Mouse (Mus musculus) adrenal gland, postnatal 10 days (tissue): Measurements from ENCODE around the gene Vangl1. TPM values are rescaled to one million over a fixed set of nuclear protein-coding genes. Genes with fewer than 3 reads are reported as not detected.
A peak's percentile ranks its signal among the peaks of the same experiment; 100 is the strongest.

ENCODE experiments used
- DNase-seq: peaks from one replicate; pipeline ENCODE4 v3.0.0; 2021; ENCODE audit warnings: mixed read lengths
- total RNA-seq, 2 experiments: library from RNA; stranded (reverse); gene quantifications; 2 replicates each; pipeline ENCODE4 v1.2.3; 2021

The Vangl1 gene
- total RNA-seq, 2 experiments from 2014 or later: 26.9 to 27.9 TPM

- DNase-seq: no peak
Observed at GRCm38 (mm10) chr3:102142947-102143346, 61.5 kb downstream of the Vangl1 start.

- no peak for DNase-seq
Observed at GRCm38 (mm10) chr3:102141893-102142292, 62.6 kb downstream of the Vangl1 start.

DNA sequence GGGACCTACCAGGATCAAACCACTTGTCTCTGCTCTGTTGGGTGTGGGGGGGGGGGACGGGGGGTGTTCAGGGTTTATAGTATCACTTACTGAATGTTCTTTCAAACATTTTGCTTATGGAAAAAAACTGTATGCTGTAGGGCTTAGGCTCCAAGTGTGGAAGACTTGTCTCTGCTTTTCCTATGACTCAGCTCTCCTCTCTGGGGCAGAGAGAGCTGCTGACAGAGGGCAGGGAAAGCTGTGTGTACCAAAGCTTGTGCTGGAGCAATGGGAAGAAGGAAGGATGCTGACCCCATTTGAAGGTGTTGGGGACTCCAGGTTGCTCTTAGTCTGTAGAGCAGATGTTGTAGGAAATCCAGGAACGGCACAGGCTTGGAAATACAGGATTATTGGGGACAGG is 63.0 kb downstream of the Vangl1 start:
- no peak for DNase-seq

DNA sequence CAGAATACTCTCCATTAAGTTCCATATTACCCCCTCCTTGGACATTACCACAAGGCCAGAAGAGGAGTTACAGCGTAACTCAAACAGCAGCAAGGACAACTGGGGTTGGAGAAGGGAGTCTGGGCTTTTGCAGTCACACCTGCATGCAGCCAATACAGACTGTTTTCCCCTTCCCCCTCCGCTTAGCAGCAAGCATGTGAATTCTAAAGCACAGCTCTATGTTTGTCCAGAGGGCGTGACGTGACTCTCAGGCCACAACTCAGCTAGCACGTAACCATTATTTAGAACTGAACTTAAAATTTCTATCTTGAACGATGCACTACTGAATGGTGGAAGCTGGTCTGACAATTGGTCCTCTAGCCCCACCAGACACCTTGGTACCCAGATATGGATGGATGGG is 63.9 kb downstream of the Vangl1 start:
- no peak for DNase-seq

DNA sequence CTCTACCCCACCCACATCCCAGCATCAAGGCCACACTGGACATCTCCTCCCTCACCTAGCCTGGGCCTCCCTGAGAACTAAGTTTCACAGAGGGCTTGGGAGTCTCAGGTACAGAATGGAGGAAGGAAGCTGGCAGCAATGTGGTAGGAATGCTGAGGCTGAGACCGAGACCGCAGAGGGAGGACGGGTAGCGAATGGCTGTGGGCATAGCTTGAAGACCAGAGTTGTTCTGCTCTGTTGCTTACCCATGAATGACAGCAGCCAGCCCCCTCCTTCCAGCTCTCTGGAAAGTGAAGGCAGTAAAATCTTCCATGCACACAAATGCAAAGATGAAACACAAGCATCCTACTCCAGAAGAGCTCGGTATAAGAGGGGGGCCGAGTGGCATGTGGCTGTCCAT is 65.6 kb downstream of the Vangl1 start:
- DNase-seq: no peak

DNA sequence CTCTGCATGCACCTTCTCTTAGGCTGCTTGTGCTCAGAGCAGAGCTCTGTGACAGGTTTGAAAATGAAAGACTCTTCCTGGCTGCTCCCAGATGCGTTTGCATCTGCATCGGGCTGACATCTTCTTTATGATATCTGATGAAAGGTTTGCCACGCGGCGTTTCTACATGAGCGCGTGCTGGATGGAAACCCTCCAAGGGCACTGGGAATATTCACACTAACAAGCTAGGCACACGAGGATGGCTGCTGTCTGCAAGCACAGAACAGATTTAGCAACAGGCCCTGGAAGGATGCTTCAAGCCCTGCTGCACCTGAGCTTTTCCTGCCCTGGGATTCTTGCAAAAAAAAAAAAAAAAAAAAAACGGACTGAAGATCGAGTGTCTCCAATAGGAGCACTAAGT is 67.3 kb downstream of the Vangl1 start:
- DNase-seq: no peak

GRCm38 (mm10) chr3:102135389-102136113 is 68.9 kb downstream of the Vangl1 start:
- DNase-seq: peak; percentile 29

- no peak for DNase-seq
Observed at GRCm38 (mm10) chr3:102131627-102132324, 72.7 kb downstream of the Vangl1 start.

DNA sequence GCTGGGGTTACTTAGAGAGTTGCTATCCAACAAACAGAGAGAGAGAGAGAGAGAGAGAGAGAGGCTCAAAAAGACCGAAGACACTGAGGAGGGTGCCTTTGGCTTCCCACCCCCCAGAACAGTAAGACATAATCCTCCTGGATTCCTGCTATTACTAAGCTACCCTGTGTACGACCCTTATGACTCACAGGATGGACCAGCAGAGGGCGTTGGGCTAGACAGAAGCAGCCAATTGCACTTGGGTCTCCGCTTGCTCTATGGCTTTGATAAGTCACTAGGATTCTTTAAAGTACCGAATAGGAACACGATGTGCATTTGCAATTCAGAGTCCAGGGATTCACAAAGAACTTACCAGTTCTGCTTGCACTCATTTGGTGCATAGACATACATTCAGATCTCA is 74.0 kb downstream of the Vangl1 start:
- DNase-seq: peak; percentile 38

DNA sequence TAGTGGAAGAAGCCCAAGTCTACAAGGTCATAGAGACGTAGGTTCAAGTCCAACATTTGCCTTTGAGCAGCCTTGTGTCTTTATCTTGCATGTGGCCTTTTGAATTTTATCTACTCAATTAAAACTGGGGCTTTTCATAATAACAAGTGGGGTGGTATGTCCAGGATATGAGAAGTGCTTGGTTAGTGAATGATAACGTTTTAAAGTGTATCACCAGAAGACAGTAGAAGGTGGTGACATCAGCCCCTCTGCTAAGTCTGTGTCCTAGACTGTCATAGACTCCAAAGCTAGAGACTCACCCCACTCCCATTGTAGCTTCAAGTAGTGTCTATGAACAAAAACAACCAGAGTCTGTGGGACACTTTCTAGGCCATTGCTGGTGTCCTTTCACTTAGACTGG is 76.3 kb downstream of the Vangl1 start:
- DNase-seq: no peak

- no peak for DNase-seq
Observed at GRCm38 (mm10) chr3:102127114-102127513, 77.4 kb downstream of the Vangl1 start.

GRCm38 (mm10) chr3:102125546-102125945 is 78.9 kb downstream of the Vangl1 start:
- no peak for DNase-seq

DNA sequence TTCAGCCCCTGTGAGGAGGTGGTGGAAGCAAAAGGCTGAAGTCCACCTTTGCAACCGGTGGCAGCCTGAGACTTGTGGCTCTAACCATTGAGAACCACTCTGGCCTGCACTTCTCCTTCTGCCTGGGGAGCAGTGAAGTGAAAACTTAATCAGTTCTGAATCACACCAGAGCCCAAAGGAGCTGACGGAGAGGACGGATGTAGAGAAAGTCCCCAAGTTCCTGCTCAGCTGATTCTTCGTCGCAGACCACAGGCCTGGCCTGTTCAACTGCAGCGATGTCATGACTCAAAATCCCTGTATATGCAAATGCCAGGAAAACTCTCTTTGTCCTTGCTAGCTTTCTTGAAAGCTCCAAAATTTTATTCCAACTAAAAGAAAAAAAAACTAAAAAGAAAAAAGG is 80.8 kb downstream of the Vangl1 start:
- DNase-seq: no peak

DNA sequence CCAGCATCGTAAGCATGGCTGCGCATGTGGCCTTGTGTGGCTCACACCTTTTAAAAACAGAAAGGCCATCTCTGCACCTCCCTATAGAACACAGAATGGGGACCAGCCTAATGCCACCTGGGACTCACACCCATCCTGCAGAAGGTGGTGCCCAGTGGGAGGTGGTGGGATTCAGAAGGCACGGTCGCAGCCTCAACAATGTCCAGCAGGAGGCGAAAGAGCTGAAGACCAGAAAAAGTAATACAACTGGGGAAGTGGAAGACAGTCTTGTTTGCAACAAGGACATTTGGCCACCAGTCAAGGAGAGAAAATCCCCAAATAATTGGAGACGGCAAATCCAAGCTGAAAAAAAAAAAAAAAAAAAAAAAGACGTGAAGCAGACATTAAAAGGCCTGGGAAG is 82.4 kb downstream of the Vangl1 start:
- DNase-seq: peak; percentile 13

GRCm38 (mm10) chr3:102120947-102121346 is 83.5 kb downstream of the Vangl1 start:
- no peak for DNase-seq

DNA sequence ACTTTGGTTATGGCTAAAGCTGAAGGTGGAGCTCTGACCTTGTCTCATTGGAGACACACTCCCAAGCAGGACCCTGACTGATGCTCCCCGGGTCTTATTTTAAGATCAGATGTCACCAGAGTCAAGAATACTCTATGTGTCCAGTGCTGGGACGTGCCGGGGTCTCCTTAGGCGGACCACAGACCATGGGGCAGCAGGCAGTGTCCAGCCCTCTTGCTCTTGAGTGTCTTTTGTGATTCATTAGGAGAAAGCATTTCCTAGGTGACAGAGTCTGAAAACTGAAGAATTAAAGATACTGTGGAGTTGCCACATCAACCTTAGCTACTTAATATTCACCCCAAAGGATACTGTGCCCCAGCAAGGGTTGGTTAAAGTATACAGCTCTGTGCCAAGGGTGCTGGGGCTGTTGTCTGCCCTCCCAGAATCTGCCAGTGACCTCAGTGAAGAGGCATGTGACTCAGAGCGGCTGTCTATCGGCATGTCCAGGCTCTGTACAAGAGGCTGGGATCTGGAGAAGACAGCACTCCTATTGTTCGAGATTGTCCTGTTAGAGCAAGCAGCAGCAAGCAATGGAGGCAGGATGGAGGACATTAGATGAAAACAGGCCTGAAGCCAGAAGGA is 92.4 kb downstream of the Vangl1 start:
- peak; percentile 8 for DNase-seq

DNA sequence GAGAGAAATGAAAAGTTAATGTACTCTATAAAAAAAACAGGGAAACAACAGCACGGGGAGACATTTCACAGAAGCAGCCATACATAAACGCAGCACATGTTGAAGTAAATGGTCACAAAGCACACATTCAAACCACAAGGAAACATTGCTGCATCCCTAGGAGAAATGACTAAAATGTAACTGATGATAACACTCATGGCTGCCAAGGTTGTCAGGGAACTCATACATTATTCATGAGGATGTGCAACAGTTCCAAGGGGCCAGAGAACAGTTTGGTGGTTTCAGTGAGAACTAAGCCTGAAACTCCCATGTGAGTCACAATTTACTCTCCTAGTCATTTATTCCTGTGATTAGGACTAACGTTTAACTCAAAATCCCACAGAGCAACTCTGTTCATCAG is 96.3 kb downstream of the Vangl1 start:
- DNase-seq: no peak

DNA sequence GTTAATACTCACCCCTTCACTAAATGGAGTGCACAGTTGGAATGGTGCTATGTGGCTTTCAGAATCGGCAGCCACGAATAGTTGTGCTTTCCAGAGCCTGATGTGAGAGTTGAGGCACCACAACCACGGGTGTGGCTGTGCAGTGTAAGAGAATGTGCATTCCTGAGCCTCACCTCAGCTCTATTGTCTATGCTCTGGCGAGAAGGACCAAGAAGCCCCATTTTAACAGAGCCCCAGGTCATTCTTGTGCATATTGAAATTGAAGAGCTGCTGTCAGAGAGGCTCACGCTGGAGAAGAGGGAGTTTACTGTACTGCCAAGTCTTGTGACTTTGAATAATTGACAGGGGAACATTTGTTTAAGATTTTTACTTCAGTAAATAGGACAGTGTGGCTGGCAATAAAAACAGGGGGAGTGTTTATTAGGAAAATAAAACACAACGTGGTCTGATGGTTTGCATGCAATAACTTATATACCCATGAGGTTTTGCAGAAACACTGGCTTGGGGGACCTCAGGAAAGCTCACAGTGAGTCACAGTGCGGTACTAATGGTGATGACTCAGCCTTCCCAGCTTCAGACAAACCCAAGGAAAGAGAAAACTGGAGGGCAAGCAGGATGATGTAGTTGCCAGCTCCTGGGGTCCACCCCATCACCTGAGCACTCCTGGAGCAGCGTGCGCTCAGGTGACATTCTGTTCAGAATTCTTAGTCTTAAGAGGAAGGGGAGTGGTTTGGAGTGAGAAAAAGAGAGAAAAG is 100.5 kb downstream of the Vangl1 start:
- no peak for DNase-seq
